Mouse (Mus musculus): Measurements from ENCODE around the gene Fam193b.

The Fam193b gene

GRCm38 (mm10) chr13:55500575-55500974 is 70.3 kb downstream of the Fam193b start:
- DNase-seq (ENCODE audit: low spot score in 2 of 2) = no peak

GRCm38 (mm10) chr13:55498906-55499305 is 72.0 kb downstream of the Fam193b start:
- no peak for DNase-seq (ENCODE audit: low spot score in 2 of 2)

GRCm38 (mm10) chr13:55496661-55497060 is 74.3 kb downstream of the Fam193b start:
- DNase-seq (ENCODE audit: low spot score in 2 of 2) = no peak

- no peak for DNase-seq (ENCODE audit: low spot score in 2 of 2)
Observed at GRCm38 (mm10) chr13:55495702-55496101, 75.2 kb downstream of the Fam193b start.

GRCm38 (mm10) chr13:55494883-55495621 is 75.9 kb downstream of the Fam193b start:
- no peak for DNase-seq (ENCODE audit: low spot score in 2 of 2)

GRCm38 (mm10) chr13:55494257-55494656 is 76.7 kb downstream of the Fam193b start:
- no peak for DNase-seq (ENCODE audit: low spot score in 2 of 2)

Data from spleen, postnatal 10 days (tissue).